Mouse (Mus musculus) erythroblast, embryonic 14.5 days (primary cell): ENCODE data around the gene Grid1.

Experiments
- GATA1 ChIP-seq: IDR thresholded peaks from 2 replicates; pipeline ENCODE4 v1.6.1; 2012; ENCODE audit warnings: low read length, inconsistent platforms, mixed read lengths
- TAL1 ChIP-seq: IDR thresholded peaks from 3 replicates; pipeline ENCODE4 v1.6.1; 2012; ENCODE audit warnings: low read length, inconsistent platforms, mixed read lengths

GRCm38 (mm10) chr14:34891769-34892532 lies 72.0 kb downstream of the Grid1 start:
- no peak for TF ChIP-seq GATA1
- TF ChIP-seq TAL1 = no peak
